24 mouse cellular contexts compared by ENCODE assay signal in genomic region chr9:65593596-65593995, GRCm38 (mm10). TPM values are rescaled to one million over a fixed set of nuclear protein-coding genes. Genes with fewer than 3 reads are reported as not detected.
A peak's percentile ranks its signal among the peaks of the same experiment; 100 is the strongest.
DNase-seq lines count a peak whose midpoint lies in the region; ATAC-seq and TF ChIP-seq lines count a peak whose summit lies in the region.
"Had no signal": no experiment of that assay in that cellular context is flagged by ENCODE, and none has a peak within 500 bp of the region (broad histone marks: within the 10 kb centered on the region; RNA-seq: fewer than 3 reads in every experiment).

No protein-coding gene starts in this region.

- H3K4me2 ChIP-seq in kidney, embryonic 16.5 days (replicated peaks; ENCODE audit: low read depth, low read length), result no peak overlapping the region
- H3K4me2 ChIP-seq: embryonic facial prominence, embryonic 12.5 days; forebrain, embryonic 13.5 days; forebrain, embryonic 15.5 days had no signal

- peaks cover 43% of the 10 kb centered on the region for H3K36me3 ChIP-seq in kidney, embryonic 16.5 days (ENCODE audit: insufficient read depth, low read length)
- H3K36me3 ChIP-seq in ES-Bruce4 (ENCODE audit: control insufficient read depth, insufficient read depth, low read length, poor library complexity, severe bottlenecking), result peaks cover 33% of the 10 kb centered on the region
- peaks cover 34% of the 10 kb centered on the region for H3K36me3 ChIP-seq in ES-E14 (ENCODE audit: control insufficient read depth, insufficient read depth, low read length, poor library complexity, severe bottlenecking)
- H3K36me3 ChIP-seq: forebrain, embryonic 15.5 days had no signal

- TF ChIP-seq CTCF in ES-Bruce4 (IDR thresholded peaks at IDR 0.05; ENCODE audit: low read depth, low read length), result no peak

- TF ChIP-seq POLR2A in ES-Bruce4 (IDR thresholded peaks at IDR 0.05; ENCODE audit: insufficient read depth, low read length), result no peak

- no peak overlapping the region for H3K9ac ChIP-seq in kidney, embryonic 16.5 days (replicated peaks; ENCODE audit: low read length)
- H3K9ac ChIP-seq in ES-Bruce4 (ENCODE audit: low read depth, poor library complexity, severe bottlenecking) (no peak overlapping the region), ES-E14 (ENCODE audit: insufficient read depth, low read depth, low read length, poor library complexity, severe bottlenecking) (peak overlapping the region; percentile 46)
- H3K9ac ChIP-seq: embryonic facial prominence, embryonic 12.5 days; forebrain, embryonic 13.5 days; forebrain, embryonic 15.5 days; forebrain, postnatal 0 days had no signal

- no peak overlapping the region for H3K27ac ChIP-seq in kidney, embryonic 16.5 days (ENCODE audit: low read length)
- H3K27ac ChIP-seq in ES-Bruce4 (ENCODE audit: insufficient read depth, low read length), result peak overlapping the region; percentile 93
- peak overlapping the region; percentile 86 for H3K27ac ChIP-seq in ES-E14 (ENCODE audit: insufficient read depth, low read depth, low read length, poor library complexity, severe bottlenecking)
- H3K27ac ChIP-seq: embryonic facial prominence, embryonic 10.5 days; embryonic facial prominence, embryonic 12.5 days; forebrain, embryonic 13.5 days; forebrain, embryonic 15.5 days had no signal

- no peaks in the 10 kb centered on the region for H3K9me3 ChIP-seq in kidney, embryonic 16.5 days (ENCODE audit: low read length)
- no peaks in the 10 kb centered on the region for H3K9me3 ChIP-seq in ES-Bruce4 (replicated peaks; ENCODE audit: control insufficient read depth, insufficient read depth, low read length, poor library complexity, severe bottlenecking)
- no peaks in the 10 kb centered on the region for H3K9me3 ChIP-seq in ES-E14 (ENCODE audit: control insufficient read depth, insufficient read depth, low read depth, low read length)
- H3K9me3 ChIP-seq: embryonic facial prominence, embryonic 10.5 days; embryonic facial prominence, embryonic 12.5 days; forebrain, embryonic 13.5 days; forebrain, embryonic 15.5 days had no signal

- 0 out of 2 replicates have a peak, but pooled peaks have one; percentile 36 for ATAC-seq in kidney, embryonic 16.5 days (ENCODE audit: low FRiP score, low TSS enrichment)
- ATAC-seq: activated CD4-positive, CD25-positive, alpha-beta regulatory T cell, adult 4 months; forebrain, embryonic 13.5 days; forebrain, embryonic 15.5 days; forebrain, postnatal 0 days; Patski had no signal

- WGBS in kidney, embryonic 16.5 days, result 73% methylated on average over 9 of the region's 9 CpGs

- H3K4me3 ChIP-seq in kidney, embryonic 16.5 days (ENCODE audit: low read length), result no peak overlapping the region
- H3K4me3 ChIP-seq in ES-Bruce4 (ENCODE audit: low read depth, low read length) (peak overlapping the region; percentile 19), ES-E14 (ENCODE audit: insufficient read depth in 1 of 2, low read depth in 1 of 2, low read length in 2 of 2, poor library complexity in 1 of 2, severe bottlenecking in 1 of 2) (peak overlapping the region; percentile 25 to 44; a peak in 3 of 4 replicates)
- H3K4me3 ChIP-seq: embryonic facial prominence, embryonic 10.5 days; embryonic facial prominence, embryonic 12.5 days; forebrain, embryonic 13.5 days; forebrain, embryonic 15.5 days had no signal

- in situ Hi-C loops in ES-E14 (cut with MboI; ENCODE audit: low sequenced_read_pairs in 2 of 2, unreplicated experiment in 2 of 2), result no loop called here

- H3K27me3 ChIP-seq in kidney, embryonic 16.5 days (ENCODE audit: insufficient read depth, low read length), result no peaks in the 10 kb centered on the region
- no peaks in the 10 kb centered on the region for H3K27me3 ChIP-seq in ES-Bruce4 (ENCODE audit: control insufficient read depth, insufficient read depth, low read length, poor library complexity, severe bottlenecking)
- H3K27me3 ChIP-seq: embryonic facial prominence, embryonic 12.5 days; forebrain, embryonic 13.5 days; forebrain, embryonic 15.5 days; Patski had no signal

- peaks cover 13% of the 10 kb centered on the region for H3K4me1 ChIP-seq in kidney, embryonic 16.5 days (ENCODE audit: insufficient read depth, low read length)
- no peaks in the 10 kb centered on the region for H3K4me1 ChIP-seq in ES-Bruce4 (ENCODE audit: control insufficient read depth, insufficient read depth, low read length)
- H3K4me1 ChIP-seq in ES-E14 (ENCODE audit: control insufficient read depth in 2 of 2, insufficient read depth in 2 of 2, low read length in 2 of 2, poor library complexity in 1 of 2), result peaks cover 3 to 15% of the 10 kb centered on the region in 2 experiments; a peak in 3 of 4 replicates

- TF ChIP-seq EP300 in ES-Bruce4 (IDR thresholded peaks at IDR 0.05; ENCODE audit: insufficient read depth, low read depth, low read length), result peak; percentile 81; the same call in 1 of the 2 replicates

- DNase-seq in kidney, adult 9 months, result no peak
- DNase-seq in ES-E14 (ENCODE audit: low read depth, low spot score) (peak; percentile 90), ZHBTc4 (ENCODE audit: low read depth, low spot score) (peak; percentile 98)
- no peak for DNase-seq in cerebellum, adult 9-11 months
- no peak for DNase-seq in cerebellum, adult 11 months
- DNase-seq in heart, adult 18-20 months, result no peak
- DNase-seq: adrenal gland, adult 8-10 months; adrenal gland, postnatal 14 days; adrenal gland, postnatal 36 days; cerebellum, adult 18-20 months; cerebellum, adult 8-10 months; cerebellum, postnatal 10 days; cerebellum, postnatal 25 days; forebrain, postnatal 0 days had no signal

TF ChIP-seq in ES-E14, 5 proteins besides CTCF, POLR2A, EP300 and RAD21:
- TF ChIP-seq HCFC1 (IDR thresholded peaks at IDR 0.05; ENCODE audit: borderline replicate concordance, insufficient read depth, low read length), result no peak
- TF ChIP-seq ZNF384 (IDR thresholded peaks at IDR 0.05; ENCODE audit: low read depth, low read length), result no peak
- TF ChIP-seq CHD2 (IDR thresholded peaks at IDR 0.05; ENCODE audit: low read depth, low read length), result no peak
- no peak for TF ChIP-seq MAFK (IDR thresholded peaks at IDR 0.05; ENCODE audit: insufficient read depth, low read depth, low read length)
- TF ChIP-seq ZC3H11A (IDR thresholded peaks at IDR 0.05; ENCODE audit: borderline replicate concordance, low read depth, low read length), result no peak

RNA-seq across cellular contexts. Expression of gene Pif1, which starts 6.6 kb away (rescaled TPM):
- 15.5 and 16.9 TPM in 2 replicates for polyA plus RNA-seq in kidney, embryonic 16.5 days (2015; fragmentation: Nextera tagmentation; extraction: Ambion mirVana)
- polyA plus RNA-seq in ES-Bruce4 (2011; ENCODE audit: insufficient read depth, insufficient read length, low read depth, missing spikeins), result 27.7 and 32.3 TPM in 2 replicates
- total RNA-seq in ES-E14 (2012; rRNA removed), result 31.8 and 53.8 TPM in 2 replicates
- total RNA-seq in heart, adult 18-20 months (2021), result not detected
- total RNA-seq: adrenal gland, adult 18-20 months had no signal

RNA-seq across cellular contexts. Expression of gene Plekho2, which starts 13.8 kb away (rescaled TPM):
- 18.7 and 19.4 TPM in 2 replicates for polyA plus RNA-seq in kidney, embryonic 16.5 days (2015; fragmentation: Nextera tagmentation; extraction: Ambion mirVana)
- polyA plus RNA-seq in ES-Bruce4 (2011; ENCODE audit: insufficient read depth, insufficient read length, low read depth, missing spikeins), result 6.1 and 6.2 TPM in 2 replicates
- 3.4 and 5.4 TPM in 2 replicates for total RNA-seq in ES-E14 (2012; rRNA removed)
- 1 to 10 TPM; 8.8 to 9.3 TPM for total RNA-seq in heart, adult 18-20 months (2021)

RNA-seq across cellular contexts. Expression of gene Rbpms2, which starts 35.9 kb away (rescaled TPM):
- polyA plus RNA-seq in kidney, embryonic 16.5 days (2015; fragmentation: Nextera tagmentation; extraction: Ambion mirVana), result 34.4 and 36.3 TPM in 2 replicates
- polyA plus RNA-seq in ES-Bruce4 (2011; ENCODE audit: insufficient read depth, insufficient read length, low read depth, missing spikeins), result 162 and 174 TPM in 2 replicates
- total RNA-seq in ES-E14 (2012; rRNA removed), result 44.7 and 64.5 TPM in 2 replicates
- 10 to 100 TPM; 29.7 to 30.8 TPM for total RNA-seq in heart, adult 18-20 months (2021)
- total RNA-seq: MEL had no signal

Comparison
In these comparisons a context has a peak if more than half of its experiments do, and no peak if none do; other contexts are left out.
1. DNase-seq: peak in ES-E14 (single experiment) and ZHBTc4 (single experiment); none in kidney, adult 9 months (single experiment), cerebellum, adult 9-11 months (single experiment), cerebellum, adult 11 months (single experiment) and heart, adult 18-20 months (0 of 2).
2. RNA of gene Pif1, which starts 6.6 kb away (total RNA-seq): 31.8 to 53.8 TPM in ES-E14; not detected in heart, adult 18-20 months; every median in the first group is over 10 times any median in the second.